Mouse (Mus musculus) urinary bladder, postnatal 14 days (tissue): Measurements from ENCODE around the gene Gm11562.
"Not testable (repeated sequence)": the region's sequence is repeated elsewhere in the genome, so short reads cannot be mapped to it uniquely, and the experiment has no call there.

Experiments used
- DNase-seq: peaks from one replicate; pipeline ENCODE4 v3.0.0; 2021; ENCODE audit warnings: low spot score

Gm11562 gene

DNA sequence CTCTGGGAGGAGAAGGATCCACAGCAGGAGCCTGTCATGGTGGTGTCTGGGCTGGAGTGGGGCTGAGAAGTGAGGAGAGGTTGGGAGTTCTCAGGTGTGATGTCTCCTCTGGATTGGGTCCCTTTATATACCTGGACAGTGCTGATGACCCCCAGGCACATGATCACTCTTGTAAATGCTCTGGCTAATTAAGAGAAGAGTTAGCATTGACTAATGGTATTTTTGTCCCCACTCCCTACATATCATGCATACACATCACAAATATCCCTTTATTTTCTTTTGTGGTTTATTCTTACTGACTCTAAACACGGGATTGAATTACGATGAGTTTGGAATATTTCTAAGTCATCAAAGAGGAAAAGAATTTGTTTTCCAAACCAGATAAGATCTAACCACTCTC, at the start of gene Gm11562:
Gene Gm11562 (minus strand): TSS at position 101 of the 400 bp plus-strand sequence.
- no peak for DNase-seq

DNA sequence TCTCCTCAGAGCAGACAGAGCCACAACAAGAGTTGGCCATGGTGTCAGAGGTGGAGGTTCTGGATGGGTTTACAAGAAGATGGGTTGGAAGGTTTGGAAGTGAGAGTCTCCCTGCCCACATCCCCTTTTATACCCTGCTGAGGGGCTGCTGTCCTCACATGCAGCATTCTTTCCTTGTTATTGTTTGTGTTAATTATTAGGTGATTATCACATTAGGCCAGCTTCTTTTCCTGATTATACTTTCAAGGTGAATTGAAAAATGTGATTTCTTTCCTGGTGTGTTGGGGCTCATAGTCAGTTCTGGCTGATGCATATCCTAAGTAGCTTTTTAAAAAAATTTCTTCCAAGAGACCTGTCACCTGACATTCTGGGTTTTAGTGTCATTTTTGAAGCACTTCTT, 45.6 kb upstream of the Gm11562 start, which contains the start of gene Krtap4-6:
Gene Krtap4-6 (minus strand): TSS at position 101 of the 400 bp plus-strand sequence.
- no peak for DNase-seq

DNA sequence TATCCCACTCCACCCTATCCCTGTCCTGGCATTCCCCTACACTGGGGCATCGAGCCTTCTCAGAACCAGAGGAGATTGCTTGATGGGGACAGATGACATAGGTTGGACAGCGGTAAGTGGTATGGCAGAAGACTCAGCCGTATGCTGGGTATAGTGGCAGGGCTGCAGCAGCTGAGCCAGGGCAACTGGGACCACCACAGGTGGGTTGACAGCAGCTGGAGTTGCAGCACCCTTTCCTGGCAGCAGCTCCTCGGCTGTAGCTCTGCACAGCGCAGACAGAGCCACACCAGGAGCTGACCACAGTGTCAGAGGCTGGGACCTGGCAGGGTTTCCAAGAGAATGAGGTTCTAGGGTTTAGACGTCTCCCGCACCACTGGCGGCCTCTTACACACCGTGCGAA, 42.6 kb upstream of the Gm11562 start:
- no peak for DNase-seq

DNA sequence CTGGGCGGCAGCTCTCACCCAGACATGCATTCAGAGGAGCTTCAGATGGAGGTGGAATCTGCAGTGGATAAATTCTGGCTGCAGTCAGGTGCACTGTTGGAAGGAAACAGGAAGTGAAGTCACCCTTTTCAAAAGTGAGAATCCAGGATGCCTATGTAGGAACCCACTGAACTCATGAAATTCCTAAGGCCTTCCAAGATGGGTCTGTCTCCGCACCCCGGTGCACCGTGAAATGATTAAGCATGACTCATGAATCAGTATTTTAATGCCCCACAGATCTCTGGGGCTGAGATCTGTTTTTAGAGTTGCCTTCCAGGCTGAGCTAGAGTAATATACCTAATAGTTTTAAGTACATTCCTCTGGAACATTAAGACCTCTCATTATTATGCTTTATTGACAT, 39.0 kb upstream of the Gm11562 start:
- no peak for DNase-seq

DNA sequence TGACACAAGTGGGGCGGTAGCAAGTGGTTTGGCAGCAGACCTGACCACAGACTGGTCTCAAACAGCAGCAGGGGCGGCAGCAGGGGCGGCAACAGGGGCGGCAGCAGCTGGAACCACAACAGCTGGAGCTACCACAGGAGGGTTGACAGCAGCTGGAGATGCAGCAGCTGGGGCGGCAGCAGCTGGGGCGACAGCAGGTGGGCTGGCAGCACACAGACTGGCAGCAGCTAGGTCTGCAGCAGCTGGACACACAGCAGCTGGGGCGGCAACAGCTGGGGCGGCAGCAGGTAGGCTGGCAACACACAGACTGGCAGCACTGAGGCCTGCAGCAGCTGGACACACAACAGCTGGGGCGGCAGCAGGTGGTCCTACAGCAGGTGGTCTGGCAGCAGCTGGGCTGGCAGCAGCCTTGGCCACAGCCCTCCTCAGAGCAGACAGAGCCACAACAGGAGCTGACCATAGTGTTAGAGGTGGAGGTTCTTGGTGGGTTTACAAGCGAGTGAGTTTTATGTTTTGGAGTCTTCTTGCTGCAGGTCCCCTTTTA, 38.3 kb upstream of the Gm11562 start, which contains the start of gene Gm11563:
Gene Gm11563 (minus strand): TSS at position 494 of the 544 bp plus-strand sequence.
- DNase-seq, result not testable (repeated sequence)

DNA sequence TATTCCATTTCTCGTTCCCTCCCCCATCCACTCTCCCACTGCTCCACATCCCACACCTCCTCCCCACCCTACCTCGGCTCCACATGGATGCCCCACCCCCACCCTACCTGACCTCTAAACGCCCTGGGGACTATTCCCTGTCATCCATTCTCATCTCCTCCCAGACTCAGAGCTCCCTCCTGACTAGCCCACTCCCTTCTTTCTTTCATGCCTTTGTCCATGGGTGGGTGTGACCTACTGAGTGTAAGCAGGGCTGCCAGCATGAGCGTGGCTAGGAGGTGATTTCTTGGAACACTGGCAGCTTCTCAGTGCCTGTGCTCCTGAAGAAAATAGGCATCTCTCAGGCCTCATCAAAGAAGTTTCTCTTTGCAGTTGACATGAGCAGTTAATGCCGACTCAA, 36.8 kb upstream of the Gm11562 start:
- no peak for DNase-seq

DNA sequence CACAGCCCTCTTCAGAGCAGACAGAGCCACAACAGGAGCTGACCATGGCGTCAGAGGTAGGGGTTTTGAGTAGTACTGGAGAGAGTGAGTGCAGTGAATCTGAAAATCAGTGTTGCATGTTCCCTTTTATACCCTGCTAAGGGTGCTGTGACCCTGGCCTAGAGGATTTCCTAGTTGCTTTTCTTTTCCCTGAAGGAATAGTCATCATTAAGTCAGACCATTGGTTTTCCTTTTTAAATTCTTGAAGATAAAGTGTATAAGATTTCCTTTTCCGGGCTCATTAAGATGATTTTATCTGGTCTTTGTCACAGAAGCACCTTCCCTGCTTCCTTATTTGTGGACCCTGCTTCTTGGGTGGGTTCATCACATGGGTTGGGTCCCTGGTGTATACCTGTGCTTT, 29.9 kb upstream of the Gm11562 start, which contains the start of gene Gm11555:
Gene Gm11555 (minus strand): TSS at position 101 of the 400 bp plus-strand sequence.
- no peak for DNase-seq

DNA sequence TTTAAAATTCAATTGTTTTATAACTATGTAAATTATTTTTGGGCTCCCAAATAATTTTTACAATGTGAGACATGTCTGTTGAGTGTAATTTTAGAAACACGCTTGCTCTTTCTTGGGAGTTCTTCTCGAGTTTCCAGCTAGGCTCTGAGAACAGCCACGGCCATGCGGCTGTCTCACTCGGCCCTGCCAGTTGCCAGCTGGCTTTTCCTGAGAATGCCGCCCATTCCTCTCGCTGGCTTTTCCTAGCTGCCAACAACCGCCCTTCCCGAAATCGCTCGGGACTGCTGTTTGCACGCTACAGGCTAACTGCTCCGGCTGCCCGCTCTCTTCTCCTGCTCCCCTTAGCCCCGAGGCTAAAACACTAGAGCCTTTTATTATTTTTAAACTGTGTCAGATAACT, 26.2 kb upstream of the Gm11562 start:
- DNase-seq, result no peak

DNA sequence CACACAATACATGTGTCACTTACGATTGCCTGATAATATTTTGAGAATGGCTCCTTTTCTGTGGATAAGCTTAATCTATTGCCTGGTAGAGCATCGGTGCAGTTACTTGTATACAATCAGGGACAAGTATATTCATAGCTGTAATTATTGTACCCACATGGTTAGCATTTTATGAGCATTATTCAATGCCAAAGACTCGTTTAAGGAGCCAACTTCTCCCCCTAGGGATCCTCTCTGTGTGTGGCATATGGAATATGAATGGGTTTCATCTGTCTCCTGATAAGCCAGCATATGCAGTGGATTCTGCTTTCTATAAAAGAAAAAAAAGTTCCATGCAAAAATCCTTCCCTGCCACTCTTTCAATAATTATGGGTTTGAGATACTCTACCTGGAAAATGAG, 24.1 kb upstream of the Gm11562 start:
- no peak for DNase-seq

DNA sequence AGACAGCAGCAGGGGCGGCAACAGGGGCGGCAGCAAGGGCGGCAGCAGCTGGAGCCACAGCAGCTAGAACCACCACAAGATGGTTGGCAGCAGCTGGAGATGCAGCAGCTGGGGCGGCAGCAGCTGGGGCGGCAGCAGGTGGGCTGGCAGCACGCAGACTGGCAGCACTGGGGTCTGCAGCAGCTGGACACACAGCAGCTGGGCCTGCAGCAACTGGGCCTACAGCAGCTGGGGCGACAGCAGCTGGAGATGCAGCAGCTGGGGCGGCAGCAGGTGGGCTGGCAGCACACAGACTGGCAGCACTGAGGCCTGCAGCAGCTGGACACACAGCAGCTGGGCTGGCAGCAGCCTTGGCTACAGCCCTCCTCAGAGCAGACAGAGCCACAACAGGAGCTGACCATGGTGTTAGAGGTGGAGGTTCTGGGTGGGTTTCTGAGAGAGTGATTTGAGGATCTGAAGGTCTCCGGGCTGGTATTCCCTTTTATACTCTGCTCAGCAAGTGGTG, 23.5 kb upstream of the Gm11562 start, which contains the start of gene Krtap4-7:
Gene Krtap4-7 (minus strand): TSS at position 455 of the 505 bp plus-strand sequence.
- DNase-seq, result not testable (repeated sequence)

DNA sequence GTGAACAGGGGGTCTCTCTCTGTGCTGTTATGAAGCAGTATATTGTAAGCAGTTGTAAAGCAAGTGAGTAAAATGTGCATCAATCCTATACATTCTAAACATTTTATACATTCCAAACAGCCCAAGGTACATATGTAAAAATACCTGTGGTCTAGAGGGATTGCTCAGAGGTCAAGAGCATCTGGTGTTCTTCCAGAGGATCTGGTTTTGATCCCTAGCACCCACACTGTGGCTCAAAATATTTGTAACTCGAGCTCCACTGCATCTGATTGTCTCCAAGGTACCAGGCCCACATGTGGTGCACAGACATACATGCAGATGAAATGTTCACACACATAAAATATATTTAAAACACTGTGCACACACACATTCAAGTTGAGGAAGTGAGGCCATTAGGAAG, 20.7 kb upstream of the Gm11562 start:
- no peak for DNase-seq

DNA sequence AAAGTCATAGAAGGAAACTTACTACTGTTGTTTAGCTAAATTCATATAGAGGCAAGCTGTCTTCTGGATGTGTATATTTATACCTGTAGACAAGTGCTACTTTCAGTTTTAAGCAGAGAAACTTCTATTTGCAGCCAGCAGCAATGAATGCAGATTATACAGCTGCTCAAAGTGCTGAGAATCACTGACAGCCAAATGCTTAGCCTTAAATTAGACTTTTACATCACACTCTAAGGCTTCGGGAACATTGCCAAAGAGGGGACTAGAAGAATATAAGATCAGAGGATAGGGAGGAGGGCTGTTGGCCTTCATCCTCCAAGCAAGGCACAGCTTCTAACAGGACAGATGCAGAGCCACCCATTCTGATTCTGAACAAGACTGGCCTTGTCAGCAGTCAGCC, 16.9 kb upstream of the Gm11562 start:
- no peak for DNase-seq

DNA sequence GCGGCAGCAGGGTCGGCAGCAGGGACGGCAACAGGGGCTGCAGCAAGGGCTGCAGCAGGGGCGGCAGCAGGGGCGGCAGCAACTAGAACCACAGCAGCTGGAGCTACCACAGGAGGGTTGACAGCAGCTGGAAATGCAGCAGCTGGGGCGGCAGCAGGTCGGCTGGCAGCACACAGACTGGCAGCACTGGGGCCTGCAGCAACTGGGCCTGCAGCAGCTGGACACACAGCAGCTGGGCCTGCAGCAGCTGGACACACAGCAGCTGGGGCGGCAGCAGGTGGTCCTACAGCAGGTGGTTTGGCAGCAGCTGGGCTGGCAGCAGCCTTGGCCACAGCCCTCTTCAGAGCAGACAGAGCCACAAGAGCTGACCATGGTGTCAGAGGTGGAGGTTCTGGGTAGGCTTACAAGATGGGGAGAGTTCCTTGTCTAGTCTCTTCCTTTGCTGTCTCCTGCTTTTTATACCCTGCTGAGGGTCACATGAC, 14.5 kb upstream of the Gm11562 start, which contains the start of gene Krtap4-2:
Gene Krtap4-2 (minus strand): TSS at position 432 of the 482 bp plus-strand sequence.
- no peak for DNase-seq

DNA sequence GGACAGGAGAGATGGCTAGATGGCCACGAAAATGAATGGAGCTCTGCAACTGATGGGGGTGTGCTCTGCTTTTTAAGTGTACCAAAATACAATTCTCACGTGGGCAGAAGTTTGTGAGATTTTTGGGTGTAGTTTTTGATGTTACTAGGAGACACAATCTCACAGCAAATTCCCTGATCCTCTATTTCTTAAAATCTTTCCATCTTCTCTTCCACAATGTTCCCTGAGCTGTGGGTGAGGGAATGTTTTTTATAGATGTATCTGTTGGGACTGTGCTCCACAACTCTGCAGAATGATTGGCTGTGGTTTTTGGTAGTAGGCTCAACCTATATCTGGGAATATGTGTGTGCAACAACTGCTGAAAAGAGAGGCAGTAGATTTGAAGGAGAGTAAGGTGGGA, 13.1 kb upstream of the Gm11562 start:
- DNase-seq, result no peak

DNA sequence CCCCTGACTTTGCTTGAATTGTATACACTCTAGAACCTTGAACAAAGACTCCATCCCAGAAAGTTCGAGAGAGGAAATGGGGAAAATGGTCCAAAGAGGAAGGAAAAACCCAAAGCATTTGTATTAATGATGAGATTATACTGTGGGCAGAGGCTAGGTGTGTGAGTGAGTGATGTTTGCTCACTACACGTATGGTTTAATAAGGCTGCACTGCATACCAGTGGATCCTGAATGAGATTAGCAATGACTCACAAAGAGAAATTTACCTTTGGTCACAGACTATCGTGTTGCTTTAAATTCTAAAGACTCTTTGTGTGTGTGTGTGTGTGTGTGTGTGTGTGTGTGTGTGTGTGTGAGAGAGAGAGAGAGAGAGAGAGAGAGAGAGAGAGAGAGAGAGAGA, 10.7 kb upstream of the Gm11562 start:
- no peak for DNase-seq

DNA sequence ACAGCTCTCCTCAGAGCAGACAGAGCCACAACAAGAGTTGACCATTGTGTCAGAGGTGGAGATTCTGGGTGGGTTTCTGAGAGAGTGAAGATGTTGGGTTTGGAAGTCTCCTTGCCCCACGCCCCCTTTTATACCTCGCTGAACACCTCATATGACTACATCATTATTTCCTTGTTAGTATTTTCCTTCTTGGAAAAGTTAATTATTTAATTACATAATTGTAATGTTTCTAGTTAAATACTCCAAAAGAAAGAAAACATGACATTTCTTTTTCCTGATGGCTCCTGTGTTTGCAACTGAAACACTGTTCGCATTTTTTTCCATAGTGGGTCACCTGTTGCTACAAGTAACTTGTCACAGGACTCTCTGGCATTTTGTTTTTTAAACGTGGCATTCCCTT, 7.9 kb upstream of the Gm11562 start, which contains the start of gene Krtap4-1:
Gene Krtap4-1 (minus strand): TSS at position 101 of the 400 bp plus-strand sequence.
- DNase-seq, result no peak

DNA sequence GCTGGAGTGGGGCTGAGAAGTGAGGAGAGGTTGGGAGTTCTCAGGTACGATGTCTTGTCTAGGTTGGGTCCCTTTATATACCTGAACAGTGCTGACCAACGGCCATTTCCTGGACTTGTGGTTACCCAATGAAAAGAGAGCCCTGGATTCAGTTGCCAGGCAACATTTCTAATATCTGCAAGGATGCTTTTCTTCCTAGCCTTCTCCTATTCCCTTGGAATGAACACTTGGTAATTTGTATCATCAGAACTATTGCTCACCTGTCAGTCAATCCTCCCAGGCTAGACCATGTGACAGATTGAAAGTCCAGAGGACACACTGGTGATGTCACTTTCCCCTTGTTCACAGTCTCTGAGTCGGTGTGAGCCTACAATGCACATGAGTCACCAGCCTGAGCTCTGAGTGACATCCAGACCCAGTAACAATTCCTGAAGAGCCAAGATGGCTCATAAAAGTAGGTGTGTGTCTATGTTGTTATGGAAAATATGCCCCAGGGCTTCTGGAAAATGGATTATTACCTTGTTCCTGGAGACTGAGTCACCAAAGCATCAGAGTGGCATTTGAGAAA, 5.4 kb downstream of the Gm11562 start, which contains the start of gene Krtap2-4:
Gene Krtap2-4 (minus strand): TSS at position 51 of the 568 bp plus-strand sequence.
- DNase-seq, result no peak

DNA sequence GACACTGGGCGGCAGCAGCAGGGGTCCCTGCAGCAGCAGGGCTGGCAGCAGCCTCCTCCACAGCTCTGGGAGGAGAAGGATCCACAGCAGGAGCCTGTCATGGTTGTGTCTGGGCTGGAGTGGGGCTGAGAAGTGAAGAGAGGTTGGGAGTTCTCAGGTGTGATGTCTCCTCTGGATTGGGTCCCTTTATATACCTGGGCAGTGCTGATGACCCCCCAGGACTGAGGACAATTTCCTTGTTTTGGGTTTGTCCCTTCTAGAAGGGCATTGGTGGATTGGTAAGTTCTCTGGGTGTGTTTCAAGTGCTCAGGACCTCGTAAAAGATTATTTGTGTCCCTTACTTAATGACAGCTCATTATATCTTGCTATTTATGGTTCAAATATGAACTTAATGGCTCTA, 10.1 kb downstream of the Gm11562 start, which contains the start of gene Gm11937:
Gene Gm11937 (minus strand): TSS at position 101 of the 400 bp plus-strand sequence.
- DNase-seq, result not testable (repeated sequence)

DNA sequence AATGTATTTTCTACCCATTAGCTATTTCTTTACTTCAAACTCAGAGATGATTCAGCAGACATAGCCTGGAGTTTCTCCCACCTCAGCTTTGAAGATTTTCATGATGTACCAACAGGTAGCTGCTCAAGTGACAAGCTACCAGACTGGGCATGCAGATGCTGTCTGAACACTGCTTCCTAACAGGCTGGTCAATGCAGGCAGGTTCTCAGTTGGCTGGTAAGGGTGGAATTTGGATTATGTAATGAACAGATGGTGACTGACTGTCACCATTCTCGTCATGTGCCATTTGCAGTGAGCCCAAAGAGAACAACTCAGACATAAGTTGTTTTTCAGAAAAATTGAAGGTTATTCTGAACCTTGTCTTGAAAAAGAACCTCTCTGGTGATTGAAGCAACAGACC, 11.1 kb downstream of the Gm11562 start:
- no peak for DNase-seq

DNA sequence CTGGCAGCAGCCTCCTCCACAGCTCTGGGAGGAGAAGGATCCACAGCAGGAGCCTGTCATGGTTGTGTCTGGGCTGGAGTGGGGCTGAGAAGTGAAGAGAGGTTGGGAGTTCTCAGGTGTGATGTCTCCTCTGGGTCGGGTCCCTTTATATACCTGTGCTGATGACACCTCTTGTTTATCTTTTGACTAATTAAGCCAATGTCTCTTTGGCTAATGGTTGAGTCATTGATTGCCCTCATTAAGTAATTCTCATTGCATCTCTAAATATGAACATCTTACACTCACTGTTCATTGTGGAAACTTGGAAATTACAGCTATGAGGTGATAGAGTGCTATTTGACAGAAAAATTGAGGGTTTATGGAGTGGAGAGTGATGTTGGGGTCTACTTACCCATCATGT, 17.0 kb downstream of the Gm11562 start, which contains the start of gene Gm11938:
Gene Gm11938 (minus strand): TSS at position 101 of the 400 bp plus-strand sequence.
- DNase-seq, result not testable (repeated sequence)

DNA sequence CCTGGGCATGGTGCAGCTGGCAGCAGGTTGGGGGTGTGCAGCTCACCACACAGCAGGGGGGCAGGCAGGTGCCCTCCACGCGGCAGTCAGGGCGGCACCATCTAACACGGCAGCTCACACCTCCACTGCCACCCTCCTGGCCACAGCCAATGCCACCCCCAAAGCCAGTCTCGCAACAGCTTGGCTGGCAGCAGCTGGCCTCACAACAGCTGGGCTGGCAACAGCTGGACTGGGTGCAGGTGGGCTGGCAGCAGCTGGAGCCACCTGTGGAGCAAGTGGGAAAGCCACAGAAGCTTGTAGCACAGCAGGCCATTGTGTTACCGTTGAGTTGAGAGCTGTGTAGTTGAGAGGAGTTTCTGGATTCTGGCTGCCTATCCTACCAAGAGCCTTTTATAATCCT, 22.5 kb downstream of the Gm11562 start, which contains the start of gene Krtap9-3:
Gene Krtap9-3 (minus strand): TSS at position 364 of the 400 bp plus-strand sequence.
- not testable (repeated sequence) for DNase-seq

DNA sequence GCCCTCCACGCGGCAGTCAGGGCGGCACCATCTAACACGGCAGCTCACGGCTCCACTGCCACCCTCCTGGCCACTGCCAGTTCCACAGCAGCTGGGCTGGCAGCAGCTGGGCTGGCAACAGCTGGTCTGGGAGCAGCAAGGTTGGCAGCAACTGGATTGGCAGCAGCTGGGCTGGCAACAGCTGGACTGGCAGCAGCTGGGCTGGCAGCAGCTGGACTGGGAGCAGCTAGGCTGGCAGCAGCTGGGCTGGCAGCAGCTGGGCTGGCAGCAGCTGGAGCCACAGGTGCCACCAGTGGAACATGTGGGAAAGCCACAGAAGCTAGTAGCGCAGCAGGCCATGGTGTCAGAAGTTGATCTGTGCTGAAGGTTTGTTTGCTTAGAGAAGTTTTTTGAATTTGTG, 29.3 kb downstream of the Gm11562 start, which contains the start of gene Krtap1-3:
Gene Krtap1-3 (minus strand): TSS at position 359 of the 400 bp plus-strand sequence.
- no peak for DNase-seq

DNA sequence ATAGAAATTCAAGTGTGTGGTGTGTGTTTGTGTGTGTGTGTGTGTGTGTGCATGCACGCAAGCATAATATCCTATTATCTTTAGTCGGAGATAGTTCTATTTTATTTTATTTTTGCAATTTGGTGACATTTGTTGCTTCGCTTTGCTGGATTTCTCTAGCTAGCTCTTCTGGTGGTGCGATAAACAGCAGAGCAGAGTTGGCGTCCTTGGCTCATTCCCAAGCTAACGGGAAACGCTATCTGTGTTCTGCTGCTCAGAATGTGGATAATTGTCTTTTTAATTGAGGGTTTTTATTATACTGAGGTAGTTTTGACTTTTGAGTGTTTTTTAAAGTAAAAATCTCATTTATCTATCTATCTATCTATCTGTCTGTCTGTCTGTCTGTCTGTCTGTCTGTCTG, 35.1 kb downstream of the Gm11562 start:
- DNase-seq, result no peak
